In genomic region chr4:130790180-130790579, GRCm38 (mm10) we compare ENCODE assay signal across 8 mouse cellular contexts. TPM values are rescaled to one million over a fixed set of nuclear protein-coding genes. Genes with fewer than 3 reads are reported as not detected.
DNase-seq lines count a peak whose midpoint lies in the region; ATAC-seq and TF ChIP-seq lines count a peak whose summit lies in the region.
"Had no signal": no experiment of that assay in that cellular context is flagged by ENCODE, and none has a peak within 500 bp of the region (broad histone marks: within the 10 kb centered on the region; RNA-seq: fewer than 3 reads in every experiment).

No protein-coding gene starts in this region.

- no peak overlapping the region for H3K9ac ChIP-seq in forebrain, postnatal 0 days
- H3K9ac ChIP-seq in hindbrain, postnatal 0 days (replicated peaks; ENCODE audit: low read length): no peak overlapping the region

- H3K4me3 ChIP-seq in forebrain, postnatal 0 days (ENCODE audit: low read depth, low read length): no peak overlapping the region
- H3K4me3 ChIP-seq in hindbrain, postnatal 0 days (ENCODE audit: low read length): no peak overlapping the region
- no peak overlapping the region for H3K4me3 ChIP-seq in midbrain, embryonic 10.5 days
- H3K4me3 ChIP-seq: megakaryocyte, embryonic 14.5 days had no signal

- DNase-seq in MEL-GATA-1-ER (ENCODE audit: extremely low read depth, low read depth): peak; percentile 69
- peak; percentile 86 for DNase-seq in c-Kit-positive CD71-negative TER-119-negative erythroid progenitor cells, embryonic 14.5 days (ENCODE audit: low read depth)
- peak; percentile 92 for DNase-seq in forebrain, postnatal 0 days
- DNase-seq in hindbrain, postnatal 0 days (ENCODE audit: low spot score): peak; percentile 92
- DNase-seq in left cerebral cortex, adult 8-10 months (ENCODE audit: low spot score in 2 of 2): peak; percentile 52 to 89
- DNase-seq in midbrain, embryonic 10.5 days (ENCODE audit: low spot score): peak; percentile 87
- peak; percentile 56 to 62 for DNase-seq in right cerebral cortex, postnatal 36 days (ENCODE audit: low spot score in 2 of 2)

- H3K4me1 ChIP-seq in forebrain, postnatal 0 days (ENCODE audit: insufficient read depth): peaks cover 9% of the 10 kb centered on the region
- peaks cover 18% of the 10 kb centered on the region for H3K4me1 ChIP-seq in hindbrain, postnatal 0 days (ENCODE audit: insufficient read depth, low read length)
- peaks cover 28% of the 10 kb centered on the region for H3K4me1 ChIP-seq in midbrain, embryonic 10.5 days

- peak; percentile 54 for ATAC-seq in forebrain, postnatal 0 days
- ATAC-seq in hindbrain, postnatal 0 days: peak; percentile 52

- 13% methylated on average over 6 of the region's 6 CpGs for WGBS in forebrain, postnatal 0 days
- 8% methylated on average over 6 of the region's 6 CpGs for WGBS in hindbrain, postnatal 0 days
- 16% methylated on average over 6 of the region's 6 CpGs for WGBS in midbrain, embryonic 10.5 days

- H3K9me3 ChIP-seq in forebrain, postnatal 0 days (ENCODE audit: low read length): no peaks in the 10 kb centered on the region
- no peaks in the 10 kb centered on the region for H3K9me3 ChIP-seq in hindbrain, postnatal 0 days (ENCODE audit: low read length)
- no peaks in the 10 kb centered on the region for H3K9me3 ChIP-seq in midbrain, embryonic 10.5 days (replicated peaks)
- H3K9me3 ChIP-seq: megakaryocyte, embryonic 14.5 days had no signal

- no peak overlapping the region for H3K27ac ChIP-seq in forebrain, postnatal 0 days (ENCODE audit: low read depth, low read length)
- H3K27ac ChIP-seq in hindbrain, postnatal 0 days: no peak overlapping the region
- H3K27ac ChIP-seq in midbrain, embryonic 10.5 days (replicated peaks): no peak overlapping the region

- TF ChIP-seq CTCF in forebrain, postnatal 0 days (IDR thresholded peaks at IDR 0.05; ENCODE audit: low read depth): peak; percentile 98
- peak; percentile 97 for TF ChIP-seq CTCF in hindbrain, postnatal 0 days (IDR thresholded peaks at IDR 0.05; ENCODE audit: low read depth)

- no peaks in the 10 kb centered on the region for H3K27me3 ChIP-seq in forebrain, postnatal 0 days (ENCODE audit: insufficient read depth, low read length)
- no peaks in the 10 kb centered on the region for H3K27me3 ChIP-seq in hindbrain, postnatal 0 days (ENCODE audit: insufficient read depth, low read length)
- H3K27me3 ChIP-seq in midbrain, embryonic 10.5 days (ENCODE audit: low read depth, poor library complexity, severe bottlenecking): peaks cover 43% of the 10 kb centered on the region

- no peak overlapping the region for H3K4me2 ChIP-seq in forebrain, postnatal 0 days (ENCODE audit: low read depth)
- no peak overlapping the region for H3K4me2 ChIP-seq in hindbrain, postnatal 0 days (ENCODE audit: low read depth, low read length)

- no peaks in the 10 kb centered on the region for H3K36me3 ChIP-seq in forebrain, postnatal 0 days (ENCODE audit: insufficient read depth)
- no peaks in the 10 kb centered on the region for H3K36me3 ChIP-seq in hindbrain, postnatal 0 days (ENCODE audit: insufficient read depth, low read length)
- no peaks in the 10 kb centered on the region for H3K36me3 ChIP-seq in midbrain, embryonic 10.5 days

RNA-seq across cellular contexts. Expression of gene Sdc3, which starts 2.2 kb away (rescaled TPM):
- 318 and 421 TPM in 2 replicates for total RNA-seq in forebrain, postnatal 0 days (2014; rRNA removed)
- polyA plus RNA-seq in forebrain, postnatal 0 days (2015; fragmentation: Nextera tagmentation; extraction: Ambion mirVana): 159 and 204 TPM in 2 replicates
- total RNA-seq in hindbrain, postnatal 0 days (2014; rRNA removed): 587 and 649 TPM in 2 replicates
- polyA plus RNA-seq in hindbrain, postnatal 0 days (2015; fragmentation: Nextera tagmentation; extraction: Ambion mirVana): 150 and 180 TPM in 2 replicates
- total RNA-seq in left cerebral cortex, adult 8-10 months (2022): 100 to 1,000 TPM; 137 to 168 (median 159) TPM
- polyA plus RNA-seq in midbrain, embryonic 10.5 days (2016; fragmentation: Nextera tagmentation; extraction: Ambion mirVana): 21.3 and 28.5 TPM in 2 replicates
